Mouse (Mus musculus): ENCODE data around the gene Usp17le. TPM values are rescaled to one million over a fixed set of nuclear protein-coding genes. Genes with fewer than 3 reads are reported as not detected.
"Not testable (repeated sequence)": the region's sequence is repeated elsewhere in the genome, so short reads cannot be mapped to it uniquely, and the experiment has no call there.

The Usp17le gene
- polyA plus RNA-seq (2014; fragmentation: Nextera tagmentation; extraction: Ambion mirVana) = not detected in 2 replicates

DNA sequence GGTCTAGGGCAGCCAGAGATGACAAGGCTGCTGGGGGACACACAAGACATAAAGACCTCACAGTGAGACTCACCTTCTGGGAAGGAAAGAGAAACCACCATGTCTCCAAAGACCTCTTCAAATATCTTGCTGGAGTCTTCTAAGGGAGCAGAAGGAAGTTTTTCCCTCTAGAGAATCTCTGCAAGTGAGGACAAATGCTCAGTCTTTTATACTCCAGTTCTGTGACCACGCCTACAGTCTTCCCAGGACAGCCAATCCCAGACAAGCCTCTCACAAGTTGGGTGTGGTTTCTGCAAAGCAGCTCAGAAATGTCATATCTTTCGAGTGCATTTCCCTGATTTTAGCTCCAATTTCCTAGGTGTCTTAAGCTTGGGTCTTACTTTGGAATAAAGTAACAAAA, at the start of gene Usp17le:
TSS of gene Usp17le (minus strand) at position 101 of the 400 bp plus-strand sequence.
- not testable (repeated sequence) for H3K4me3 ChIP-seq (ENCODE audit: low read depth, low read length); H3K27ac ChIP-seq (ENCODE audit: low read depth, low read length); H3K9ac ChIP-seq (ENCODE audit: low read length); ATAC-seq (replicated peaks; ENCODE audit: low FRiP score); H3K36me3 ChIP-seq (ENCODE audit: control insufficient read depth, insufficient read depth, low read length); H3K4me2 ChIP-seq (ENCODE audit: low read depth, low read length, severe bottlenecking); DNase-seq (ENCODE audit: low spot score); H3K4me1 ChIP-seq (replicated peaks; ENCODE audit: control insufficient read depth, insufficient read depth, low read length); H3K9me3 ChIP-seq (ENCODE audit: control insufficient read depth, low read length); H3K27me3 ChIP-seq (ENCODE audit: control insufficient read depth, insufficient read depth, low read length)
- 77% methylated on average over 2 of the region's 2 CpGs for WGBS

- not testable (repeated sequence) for ATAC-seq (replicated peaks; ENCODE audit: low FRiP score); H3K27ac ChIP-seq (ENCODE audit: low read depth, low read length); H3K4me1 ChIP-seq (replicated peaks; ENCODE audit: control insufficient read depth, insufficient read depth, low read length); DNase-seq (ENCODE audit: low spot score); H3K4me3 ChIP-seq (ENCODE audit: low read depth, low read length); H3K27me3 ChIP-seq (ENCODE audit: control insufficient read depth, insufficient read depth, low read length); H3K9me3 ChIP-seq (ENCODE audit: control insufficient read depth, low read length); H3K36me3 ChIP-seq (ENCODE audit: control insufficient read depth, insufficient read depth, low read length); H3K9ac ChIP-seq (ENCODE audit: low read length); H3K4me2 ChIP-seq (ENCODE audit: low read depth, low read length, severe bottlenecking)
- WGBS = 87% methylated on average over 8 of the region's 8 CpGs
Observed at GRCm38 (mm10) chr7:104810335-104810734, 33.1 kb upstream of the Usp17le start.

GRCm38 (mm10) chr7:104790796-104791195, 13.5 kb upstream of the Usp17le start:
- H3K27ac ChIP-seq (ENCODE audit: low read depth, low read length) = no peak overlapping the region

More at GRCm38 (mm10) chr7:104790796-104791195, 13.5 kb upstream of the Usp17le start:
- Histone ChIP-seq H3K4me2 (ENCODE audit: low read depth, low read length, severe bottlenecking) (no peak overlapping the region), H3K27me3 (ENCODE audit: control insufficient read depth, insufficient read depth, low read length) (no peaks in the 10 kb centered on the region), H3K4me3 (ENCODE audit: low read depth, low read length) (no peak overlapping the region), H3K4me1 (replicated peaks; ENCODE audit: control insufficient read depth, insufficient read depth, low read length) (no peaks in the 10 kb centered on the region), H3K9me3 (ENCODE audit: control insufficient read depth, low read length) (no peaks in the 10 kb centered on the region), H3K36me3 (ENCODE audit: control insufficient read depth, insufficient read depth, low read length) (no peaks in the 10 kb centered on the region), H3K9ac (ENCODE audit: low read length) (no peak overlapping the region)
- no peak for DNase-seq (ENCODE audit: low spot score)
- WGBS = 40% methylated on average over 1 of the region's 1 CpGs
- no peak for ATAC-seq (replicated peaks; ENCODE audit: low FRiP score)

Other genes with a start within 250 kb of the Usp17le start
- not detected in 2 replicates for gene Olfr651, start 227.3 kb downstream of the Usp17le start, polyA plus RNA-seq (2014; fragmentation: Nextera tagmentation; extraction: Ambion mirVana)
- gene Olfr652, start 216.6 kb downstream of the Usp17le start, polyA plus RNA-seq (2014; fragmentation: Nextera tagmentation; extraction: Ambion mirVana) = not detected in 2 replicates
- gene Olfr653, start 200.2 kb downstream of the Usp17le start, polyA plus RNA-seq (2014; fragmentation: Nextera tagmentation; extraction: Ambion mirVana) = not detected in 2 replicates
- gene Olfr654, start 190.4 kb downstream of the Usp17le start, polyA plus RNA-seq (2014; fragmentation: Nextera tagmentation; extraction: Ambion mirVana) = not detected in 2 replicates
- gene Olfr655, start 175.7 kb downstream of the Usp17le start, polyA plus RNA-seq (2014; fragmentation: Nextera tagmentation; extraction: Ambion mirVana) = not detected in 2 replicates
- gene Olfr656, start 163.5 kb downstream of the Usp17le start, polyA plus RNA-seq (2014; fragmentation: Nextera tagmentation; extraction: Ambion mirVana) = not detected in 2 replicates
- gene Olfr657, start 152.7 kb downstream of the Usp17le start, polyA plus RNA-seq (2014; fragmentation: Nextera tagmentation; extraction: Ambion mirVana) = not detected in 2 replicates
- gene Olfr658, start 130.2 kb downstream of the Usp17le start, polyA plus RNA-seq (2014; fragmentation: Nextera tagmentation; extraction: Ambion mirVana) = not detected in 2 replicates
- gene Olfr659, start 110.7 kb downstream of the Usp17le start, polyA plus RNA-seq (2014; fragmentation: Nextera tagmentation; extraction: Ambion mirVana) = not detected in 2 replicates
- gene Olfr661, start 91.0 kb downstream of the Usp17le start, polyA plus RNA-seq (2014; fragmentation: Nextera tagmentation; extraction: Ambion mirVana) = not detected in 2 replicates
- gene Usp17lb, start 65.1 kb upstream of the Usp17le start, polyA plus RNA-seq (2014; fragmentation: Nextera tagmentation; extraction: Ambion mirVana) = not detected in 2 replicates
- gene Usp17la, start 79.5 kb upstream of the Usp17le start, polyA plus RNA-seq (2014; fragmentation: Nextera tagmentation; extraction: Ambion mirVana) = not detected in 2 replicates
- gene Olfr665, start 100.6 kb upstream of the Usp17le start, polyA plus RNA-seq (2014; fragmentation: Nextera tagmentation; extraction: Ambion mirVana) = not detected in 2 replicates
- gene Olfr666, start 118.5 kb upstream of the Usp17le start, polyA plus RNA-seq (2014; fragmentation: Nextera tagmentation; extraction: Ambion mirVana) = not detected in 2 replicates
- gene Olfr667, start 144.0 kb upstream of the Usp17le start, polyA plus RNA-seq (2014; fragmentation: Nextera tagmentation; extraction: Ambion mirVana) = not detected in 2 replicates
- not detected in 2 replicates for gene Olfr668, start 150.6 kb upstream of the Usp17le start, polyA plus RNA-seq (2014; fragmentation: Nextera tagmentation; extraction: Ambion mirVana)
- gene Olfr669, start 156.8 kb upstream of the Usp17le start, polyA plus RNA-seq (2014; fragmentation: Nextera tagmentation; extraction: Ambion mirVana) = not detected in 2 replicates
- not detected in 2 replicates for gene Olfr670, start 185.2 kb upstream of the Usp17le start, polyA plus RNA-seq (2014; fragmentation: Nextera tagmentation; extraction: Ambion mirVana)
- not detected in 2 replicates for gene Olfr671, start 201.7 kb upstream of the Usp17le start, polyA plus RNA-seq (2014; fragmentation: Nextera tagmentation; extraction: Ambion mirVana)
- gene Olfr672, start 224.6 kb upstream of the Usp17le start, polyA plus RNA-seq (2014; fragmentation: Nextera tagmentation; extraction: Ambion mirVana) = not detected in 2 replicates

All from forebrain, embryonic 11.5 days (tissue).